Mouse (Mus musculus) CH12.LX (cell line): Measurements from ENCODE around the gene Plgrkt. TPM values are rescaled to one million over a fixed set of nuclear protein-coding genes. Genes with fewer than 3 reads are reported as not detected.

Experiments used
- DNase-seq: peaks from one replicate; pipeline ENCODE4 v3.0.0-alpha.2; 2013; ENCODE audit errors: extremely low read depth
- H3K27ac ChIP-seq: 2 replicates; pipeline ENCODE4 v1.5.1; 2012; ENCODE audit warnings: low read depth, mild to moderate bottlenecking, control low read depth, moderate library complexity; ENCODE audit not compliant: insufficient read depth
- H3K27me3 ChIP-seq: replicated peaks from 2 replicates; pipeline ENCODE3; 2012; ENCODE audit warnings: inconsistent platforms
- H3K36me3 ChIP-seq, 2 experiments: replicated peaks in 1 of 2; 2 replicates each; pipeline versions ENCODE3 to v1.6.1; 2012; ENCODE audit warnings: inconsistent platforms in 1 of 2, low read length in 1 of 2, mild to moderate bottlenecking in 1 of 2, mixed read lengths in 1 of 2, moderate library complexity in 1 of 2; ENCODE audit not compliant: control insufficient read depth in 1 of 2, insufficient read depth in 1 of 2
- H3K4me1 ChIP-seq, 2 experiments: 2 replicates each; pipeline ENCODE4 v1.6.1; 2012; ENCODE audit warnings: inconsistent platforms in 1 of 2, moderate library complexity in 1 of 2; ENCODE audit not compliant: insufficient read depth in 2 of 2, control insufficient read depth in 1 of 2
- H3K4me2 ChIP-seq: 2 replicates; pipeline ENCODE4 v1.6.1; 2012; ENCODE audit warnings: low read depth, mild to moderate bottlenecking, control low read depth; ENCODE audit not compliant: poor library complexity, insufficient read depth, severe bottlenecking
- H3K4me3 ChIP-seq, 3 experiments: fragments of 150-350 bp in 1 of 3; sonication (generic) in 1 of 3; replicated peaks in 1 of 3; 2 replicates each; pipeline versions ENCODE3 to v1.5.1; 2011 to 2012; ENCODE audit warnings: low read depth in 2 of 3, low read length in 2 of 3, mild to moderate bottlenecking in 2 of 3, moderate library complexity in 2 of 3, control low read depth in 1 of 3, improper control_type of control experiment in 1 of 3, inconsistent platforms in 1 of 3, mixed read lengths in 1 of 3; ENCODE audit not compliant: poor library complexity in 1 of 3
- H3K79me2 ChIP-seq: replicated peaks from 2 replicates; pipeline ENCODE4 v1.6.1; 2012; ENCODE audit warnings: mild to moderate bottlenecking, moderate library complexity; ENCODE audit not compliant: control insufficient read depth, poor library complexity, insufficient read depth, severe bottlenecking; ENCODE audit errors: extremely low read depth
- H3K9ac ChIP-seq: 2 replicates; pipeline ENCODE4 v1.6.1; 2012; ENCODE audit warnings: low read depth, mild to moderate bottlenecking, control low read depth, moderate library complexity; ENCODE audit not compliant: insufficient read depth
- H3K9me3 ChIP-seq: replicated peaks from 2 replicates; pipeline ENCODE3; 2012; ENCODE audit warnings: low read length, inconsistent platforms, mixed read lengths
- BHLHE40 ChIP-seq: IDR thresholded peaks from 2 replicates; pipeline ENCODE4 v1.6.1; 2011; ENCODE audit warnings: mild to moderate bottlenecking, low read depth, low read length, improper control_type of control experiment
- CHD1 ChIP-seq: IDR thresholded peaks from 2 replicates; pipeline ENCODE4 v1.6.1; 2012; ENCODE audit warnings: low read depth, low read length, improper control_type of control experiment, inconsistent platforms
- CHD2 ChIP-seq: IDR thresholded peaks from 2 replicates; pipeline ENCODE4 v1.6.1; 2011; ENCODE audit warnings: low read length, improper control_type of control experiment
- ELF1 ChIP-seq: IDR thresholded peaks from 2 replicates; pipeline ENCODE4 v1.6.1; 2014; ENCODE audit warnings: low read depth, mild to moderate bottlenecking, inconsistent platforms, low read length, improper control_type of control experiment
- EP300 ChIP-seq: IDR thresholded peaks from 2 replicates; pipeline ENCODE4 v1.6.1; 2011; ENCODE audit warnings: low read length, improper control_type of control experiment
- ETS1 ChIP-seq: conservative IDR thresholded peaks from 2 replicates; pipeline ENCODE4 v1.6.1; 2012; ENCODE audit warnings: low read depth, mild to moderate bottlenecking, inconsistent platforms, low read length, improper control_type of control experiment, moderate library complexity
- IRF4 ChIP-seq: IDR thresholded peaks from 2 replicates; pipeline ENCODE4 v1.6.1; 2014; ENCODE audit warnings: low read depth, mild to moderate bottlenecking, inconsistent platforms, low read length, improper control_type of control experiment
- JUND ChIP-seq: conservative IDR thresholded peaks from 2 replicates; pipeline ENCODE4 v1.6.1; 2011; ENCODE audit warnings: low read depth, low read length, improper control_type of control experiment
- NRF1 ChIP-seq: IDR thresholded peaks from 2 replicates; pipeline ENCODE4 v1.6.1; 2014; ENCODE audit warnings: low read depth, mild to moderate bottlenecking, inconsistent platforms, low read length, improper control_type of control experiment, moderate library complexity
- RAD21 ChIP-seq: IDR thresholded peaks from 2 replicates; pipeline ENCODE4 v1.6.1; 2011; ENCODE audit warnings: low read depth, mild to moderate bottlenecking, low read length, improper control_type of control experiment, moderate library complexity
- RCOR1 ChIP-seq: conservative IDR thresholded peaks from 2 replicates; pipeline ENCODE4 v1.6.1; 2012; ENCODE audit warnings: low read depth, mild to moderate bottlenecking, inconsistent platforms, low read length, improper control_type of control experiment
- SMC3 ChIP-seq: IDR thresholded peaks from 2 replicates; pipeline ENCODE4 v1.6.1; 2011; ENCODE audit warnings: low read depth, low read length, improper control_type of control experiment
- TBP ChIP-seq: conservative IDR thresholded peaks from 2 replicates; pipeline ENCODE4 v1.6.1; 2011; ENCODE audit warnings: low read depth, low read length, improper control_type of control experiment
- TCF12 ChIP-seq: IDR thresholded peaks from 2 replicates; pipeline ENCODE4 v1.6.1; 2014; ENCODE audit warnings: low read depth, mild to moderate bottlenecking, inconsistent platforms, low read length, improper control_type of control experiment
- USF1 ChIP-seq: IDR thresholded peaks from 2 replicates; pipeline ENCODE4 v1.6.1; 2014; ENCODE audit warnings: low read depth, mild to moderate bottlenecking, inconsistent platforms, low read length, improper control_type of control experiment
- ZKSCAN1 ChIP-seq: IDR thresholded peaks from 2 replicates; pipeline ENCODE4 v1.6.1; 2012; ENCODE audit warnings: low read depth, inconsistent platforms, low read length, improper control_type of control experiment, borderline replicate concordance
- ZMIZ1 ChIP-seq: IDR thresholded peaks from 2 replicates; pipeline ENCODE4 v1.6.1; 2012; ENCODE audit warnings: low read depth, mild to moderate bottlenecking, inconsistent platforms, low read length, improper control_type of control experiment
- ZNF384 ChIP-seq: IDR thresholded peaks from 2 replicates; pipeline ENCODE4 v1.6.1; 2012; ENCODE audit warnings: low read depth, low read length, improper control_type of control experiment, inconsistent platforms
- dilution Hi-C: fragments of 300-500 bp; cut with MboI; formaldehyde crosslinking; loops from 2 replicates; pipeline ENCODE4 v1.14.3; 2020; ENCODE audit warnings: low sequenced_read_pairs; ENCODE audit not compliant: extremely low pct_unique_long_range_greater_than_20kb, extremely low pct_ligation_motif_present
- in situ Hi-C: fragments of 300-500 bp; cut with MboI; formaldehyde crosslinking; loops from 3 replicates; pipeline ENCODE4 v1.14.3; 2019; ENCODE audit warnings: low sequenced_read_pairs, low pct_ligation_motif_present, low pct_unique_long_range_greater_than_20kb, mixed read lengths
- polyA plus RNA-seq: library from polyadenylated mRNA; unstranded; fragments of >175 nt; gene quantifications from 2 replicates; pipeline ENCODE4 v1.2.1, GENCODE M21; 2012; ENCODE audit warnings: low read depth; ENCODE audit not compliant: insufficient read length
- total RNA-seq, 2 experiments: library from RNA; depleted of rRNA; stranded (reverse); fragments of 300-350 nt in 1 of 2; fragments of >200 nt in 1 of 2; gene quantifications; 2 replicates each; pipeline ENCODE4 v1.2.3; 2012 to 2014

The Plgrkt gene
- total and polyA plus RNA-seq, 3 experiments: 31.3 to 40.6 (median 33.0) TPM

GRCm38 (mm10) chr19:29379839-29380603, 12.8 kb upstream of the Plgrkt start:
- no peak for DNase-seq
- peaks cover 5% of the 10 kb centered on the region for H3K79me2 ChIP-seq
- in situ Hi-C loops: no loop called here
- H3K4me2 ChIP-seq: peak overlapping the region; percentile 26
- H3K9ac ChIP-seq: no peak overlapping the region
- TF ChIP-seq USF1: no peak
- TF ChIP-seq TCF12: no peak
- TF ChIP-seq NRF1: no peak
- no peak for TF ChIP-seq ETS1
- no peak for TF ChIP-seq SMC3
- H3K27me3 ChIP-seq: no peaks in the 10 kb centered on the region
- peak overlapping the region; percentile 39; the same call in 1 of the 2 replicates for H3K27ac ChIP-seq
- H3K36me3 ChIP-seq: peaks cover 36 to 78% of the 10 kb centered on the region in 2 experiments
- dilution Hi-C loops: no loop called here
- H3K9me3 ChIP-seq: no peaks in the 10 kb centered on the region
- peak overlapping the region in 1 of 3 experiments; percentile 11 for H3K4me3 ChIP-seq
- peaks cover 31 to 86% of the 10 kb centered on the region in 2 experiments for H3K4me1 ChIP-seq

DNA sequence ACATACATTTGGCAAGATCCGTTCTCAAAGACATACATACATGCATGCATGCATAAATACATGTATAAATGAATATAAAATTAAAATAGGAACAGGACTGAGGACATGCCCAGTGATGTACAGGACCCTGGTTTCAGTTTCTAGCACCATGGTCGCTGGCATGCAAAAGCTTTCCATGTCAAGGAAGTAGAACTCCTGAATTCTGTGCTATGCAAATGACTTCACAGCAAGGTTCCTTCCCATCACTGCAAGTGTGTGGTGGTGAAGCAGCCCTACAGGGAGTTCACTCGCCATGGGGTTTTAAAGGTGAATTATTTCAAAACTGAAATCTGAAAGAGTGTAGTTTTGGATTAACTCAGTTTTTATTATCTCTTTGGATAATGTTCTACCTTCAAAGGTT, 9.2 kb upstream of the Plgrkt start:
- DNase-seq: no peak
- in situ Hi-C loops (no loop called here), dilution Hi-C loops (no loop called here)
- H3K9ac ChIP-seq: peak overlapping the region; percentile 10; the same call in 1 of the 2 replicates
- no peak overlapping the region for H3K4me3 ChIP-seq
- peaks cover 21 to 65% of the 10 kb centered on the region in 2 experiments for H3K36me3 ChIP-seq
- peaks cover 28% of the 10 kb centered on the region for H3K79me2 ChIP-seq
- H3K27me3 ChIP-seq: no peaks in the 10 kb centered on the region
- H3K4me2 ChIP-seq: peak overlapping the region; percentile 85
- peaks cover 28 to 73% of the 10 kb centered on the region in 2 experiments for H3K4me1 ChIP-seq
- H3K9me3 ChIP-seq: no peaks in the 10 kb centered on the region
- peak overlapping the region; percentile 48; the same call in 1 of the 2 replicates for H3K27ac ChIP-seq
- peak; percentile 59 for TF ChIP-seq JUND
- peak; percentile 37; the same call in 1 of the 2 replicates for TF ChIP-seq ELF1
- TF ChIP-seq ETS1: peak; percentile 70
- TF ChIP-seq TBP: no peak
- no peak for TF ChIP-seq USF1
- TF ChIP-seq RCOR1: no peak
- peak; percentile 72 for TF ChIP-seq IRF4
- TF ChIP-seq EP300: peak; percentile 77
- no peak for TF ChIP-seq ZNF384
- no peak for TF ChIP-seq CHD1
- TF ChIP-seq CHD2: no peak
- TF ChIP-seq TCF12: 0 out of 2 replicates have a peak, but pooled peaks have one; percentile 29
- TF ChIP-seq BHLHE40: peak; percentile 53; the same call in 1 of the 2 replicates
- no peak for TF ChIP-seq ZMIZ1
- no peak; the same call in 1 of the 2 replicates for TF ChIP-seq RAD21
- no peak for TF ChIP-seq ZKSCAN1
